Mouse (Mus musculus) lung, postnatal 36 days (tissue): ENCODE results near the gene Ehbp1.

ENCODE experiments used
- DNase-seq: peaks from one replicate; pipeline ENCODE4 v3.0.0; 2022; ENCODE audit warnings: mixed read lengths

The Ehbp1 gene

GRCm38 (mm10) chr11:21999396-22000315 is 342.4 kb downstream of the Ehbp1 start:
- no peak for DNase-seq

GRCm38 (mm10) chr11:21998141-21999047 is 343.7 kb downstream of the Ehbp1 start:
- no peak for DNase-seq

- DNase-seq, result no peak
These were observed 344.4 kb downstream of the Ehbp1 start for GRCm38 (mm10) chr11:21997561-21998140.

- no peak for DNase-seq
These were observed 345.2 kb downstream of the Ehbp1 start for GRCm38 (mm10) chr11:21996661-21997560.

- no peak for DNase-seq
These were observed 345.8 kb downstream of the Ehbp1 start for GRCm38 (mm10) chr11:21996325-21996647.

DNA sequence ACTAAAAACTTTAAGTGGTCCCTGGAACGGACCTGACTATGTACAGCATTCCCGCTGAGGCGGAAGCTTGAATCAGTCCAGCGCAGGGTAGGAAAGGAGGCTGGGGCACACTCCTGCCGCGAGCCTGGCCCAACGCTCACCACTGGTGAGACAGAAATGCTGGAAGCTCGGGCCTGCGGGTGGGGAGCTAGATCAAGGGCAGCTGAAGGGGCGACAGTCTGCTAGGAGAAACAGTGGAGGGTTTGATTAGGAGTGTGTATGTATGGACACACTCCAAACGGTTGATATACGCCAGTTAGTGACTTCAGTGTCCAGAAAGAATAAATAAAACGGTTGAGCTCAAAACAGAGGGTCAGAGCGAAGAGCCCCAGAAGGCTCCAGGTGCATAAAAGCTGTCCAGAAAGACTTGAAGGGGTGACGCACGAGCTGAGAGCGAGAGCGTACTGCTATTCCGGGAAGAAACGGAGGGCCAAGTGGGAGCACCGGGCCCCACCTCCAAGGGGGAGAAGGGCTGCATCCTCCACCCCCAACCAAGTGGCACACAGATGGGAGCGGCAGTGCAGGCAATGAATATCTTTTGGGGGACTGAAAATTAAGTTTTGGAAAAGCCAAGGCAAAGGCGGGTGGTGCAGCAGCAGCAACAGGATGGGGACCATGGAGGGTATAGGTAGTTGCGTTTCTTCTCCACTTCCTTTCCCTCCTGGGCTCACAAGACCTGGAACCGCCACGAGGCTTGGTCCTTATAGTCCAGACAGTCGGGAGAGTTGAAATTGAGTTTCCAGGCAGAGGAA is 346.4 kb downstream of the Ehbp1 start:
- DNase-seq, result no peak

DNA sequence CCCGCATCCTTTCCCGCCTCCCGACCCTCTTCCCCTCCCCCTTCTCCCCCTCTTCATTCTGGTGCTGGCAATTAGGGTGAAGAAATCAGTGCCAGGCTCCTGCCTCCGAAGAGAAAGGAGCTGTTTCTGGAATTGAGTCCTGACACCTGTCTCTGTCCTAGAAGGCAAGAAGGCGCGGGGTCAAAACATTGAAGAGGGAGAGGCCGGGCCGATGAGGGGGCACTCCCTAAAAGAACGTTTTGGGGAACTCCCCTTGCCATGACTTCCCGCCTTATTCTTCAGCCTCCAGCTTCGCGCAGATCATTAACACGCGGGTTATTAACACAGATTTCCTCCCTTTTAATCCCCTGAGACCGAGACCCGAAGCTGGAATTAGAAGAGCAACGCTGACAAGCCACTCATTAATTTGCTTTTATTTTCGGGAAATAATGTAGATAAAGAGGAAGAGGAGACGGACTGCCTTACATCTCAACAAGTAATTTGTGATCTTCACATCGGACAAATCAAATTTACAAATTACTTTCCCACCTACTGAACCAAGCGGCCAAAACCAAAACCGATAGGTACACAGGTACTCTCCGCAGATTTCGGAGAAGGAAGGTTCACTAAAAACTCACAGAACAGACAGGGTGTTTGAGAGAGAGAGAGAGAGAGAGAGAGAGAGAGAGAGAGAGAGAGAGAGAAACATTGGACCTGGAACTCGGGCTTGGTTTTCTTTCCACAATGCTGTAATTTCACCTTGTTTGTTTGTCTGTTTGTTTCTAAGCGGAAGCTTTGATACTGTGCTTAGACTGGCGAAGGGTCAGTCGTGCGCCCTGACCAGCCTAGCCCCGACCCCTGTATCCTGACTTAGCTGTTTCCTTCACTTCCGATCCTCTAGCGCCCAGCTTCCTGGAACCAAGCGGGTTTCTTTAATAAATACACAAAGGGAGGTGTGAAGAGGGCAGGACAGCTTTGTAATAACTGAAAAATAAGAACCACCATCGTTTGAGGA is 347.4 kb downstream of the Ehbp1 start:
- DNase-seq, result no peak

DNA sequence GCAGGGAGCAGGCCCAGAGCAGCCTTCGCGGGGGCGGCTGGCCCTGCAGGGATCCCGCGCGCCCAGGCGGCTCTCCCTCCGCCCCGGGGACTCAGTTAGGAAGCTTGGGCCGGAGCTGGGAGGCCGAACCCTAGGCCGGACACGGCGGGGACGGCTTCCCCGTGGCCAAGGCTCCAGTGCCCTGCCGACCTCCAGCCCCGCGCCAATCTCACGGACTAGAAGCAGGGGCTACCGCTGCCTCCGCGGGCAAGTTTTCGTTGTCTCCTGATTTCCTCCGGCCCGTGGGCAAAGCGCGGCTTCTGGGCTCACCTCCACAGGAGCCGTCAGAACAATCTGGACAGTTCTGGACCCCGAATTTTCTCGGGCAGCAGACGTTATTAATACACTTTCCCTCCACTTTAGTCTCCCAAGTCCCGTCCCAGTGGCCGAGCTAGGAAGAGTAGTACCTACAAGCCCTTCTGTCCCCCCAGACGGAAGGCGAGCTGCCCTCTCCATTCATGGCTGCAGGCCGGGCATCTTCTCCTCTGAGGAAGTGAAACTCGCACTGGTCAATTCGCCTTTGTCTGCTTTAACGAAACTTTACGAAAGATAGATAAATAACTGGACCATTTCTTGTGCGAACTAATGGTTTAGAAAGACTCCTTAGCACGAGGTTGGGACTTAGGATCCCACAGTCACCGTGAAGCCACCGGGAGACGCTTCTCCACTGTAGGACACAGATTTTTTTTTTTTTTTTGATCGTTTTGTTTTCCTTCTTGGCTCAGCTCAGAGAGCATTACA is 348.3 kb downstream of the Ehbp1 start:
- DNase-seq, result no peak

DNA sequence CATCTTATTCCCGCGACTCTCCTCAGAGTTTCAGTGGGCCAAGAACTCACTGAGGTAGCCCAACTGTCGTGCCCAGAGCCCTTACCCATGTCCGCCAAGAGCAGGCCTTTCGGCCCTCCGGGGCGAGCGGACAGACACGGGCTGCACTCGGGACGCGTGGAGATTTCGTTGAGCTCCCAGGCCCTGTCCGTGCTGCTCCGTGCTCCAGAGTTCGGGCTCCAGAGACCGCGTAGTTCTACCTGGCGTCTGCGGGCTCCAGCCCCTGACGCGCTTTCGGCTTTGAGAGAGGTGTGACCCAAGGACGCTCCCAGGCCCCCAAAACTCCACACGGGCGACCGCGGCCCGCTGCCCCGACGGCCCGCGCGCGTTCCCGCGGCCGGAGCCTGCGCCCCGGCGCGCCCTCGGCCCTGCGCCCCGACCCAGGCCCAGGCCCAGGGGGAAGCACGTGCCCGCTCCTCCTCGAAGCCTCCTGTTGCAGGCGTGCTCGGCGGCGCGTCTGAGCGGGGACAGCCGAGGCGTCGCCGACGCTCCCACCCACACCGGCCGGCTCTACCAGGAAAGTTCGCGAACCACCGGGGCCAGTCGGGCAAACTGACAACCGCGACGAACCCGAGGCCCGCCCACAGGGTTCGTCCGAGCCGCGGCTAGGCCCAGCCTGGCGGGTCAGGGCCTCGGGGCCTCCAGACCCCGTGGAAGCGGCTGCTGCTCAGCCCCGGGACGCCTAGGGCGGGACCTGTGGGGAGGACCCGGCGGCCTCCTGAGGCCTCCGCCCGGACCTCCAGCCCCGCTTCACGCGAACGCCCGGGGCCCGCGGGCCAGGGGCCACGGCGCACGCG is 349.1 kb downstream of the Ehbp1 start:
- no peak for DNase-seq

- DNase-seq, result no peak
These were observed 353.6 kb downstream of the Ehbp1 start for GRCm38 (mm10) chr11:21988398-21988946.

DNA sequence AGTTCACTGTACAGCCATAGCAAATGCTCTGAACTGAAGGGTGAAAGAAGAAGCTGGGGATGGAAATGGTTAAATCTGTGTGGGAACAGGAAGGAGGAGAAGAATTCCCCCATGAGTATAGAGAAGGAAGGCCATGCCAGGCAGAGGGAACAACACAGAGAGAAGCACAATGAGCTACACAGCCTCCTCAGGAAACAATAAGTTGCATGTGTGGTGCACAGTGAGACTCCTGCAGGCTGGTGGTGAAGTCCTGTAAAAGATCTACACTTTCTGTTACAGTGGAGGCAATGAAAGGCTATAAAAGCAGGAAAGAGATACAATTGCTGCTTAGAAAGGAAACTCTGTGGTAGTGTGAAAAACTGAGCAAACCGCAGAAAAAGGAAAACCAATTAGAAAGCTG is 357.0 kb downstream of the Ehbp1 start:
- DNase-seq, result no peak

DNA sequence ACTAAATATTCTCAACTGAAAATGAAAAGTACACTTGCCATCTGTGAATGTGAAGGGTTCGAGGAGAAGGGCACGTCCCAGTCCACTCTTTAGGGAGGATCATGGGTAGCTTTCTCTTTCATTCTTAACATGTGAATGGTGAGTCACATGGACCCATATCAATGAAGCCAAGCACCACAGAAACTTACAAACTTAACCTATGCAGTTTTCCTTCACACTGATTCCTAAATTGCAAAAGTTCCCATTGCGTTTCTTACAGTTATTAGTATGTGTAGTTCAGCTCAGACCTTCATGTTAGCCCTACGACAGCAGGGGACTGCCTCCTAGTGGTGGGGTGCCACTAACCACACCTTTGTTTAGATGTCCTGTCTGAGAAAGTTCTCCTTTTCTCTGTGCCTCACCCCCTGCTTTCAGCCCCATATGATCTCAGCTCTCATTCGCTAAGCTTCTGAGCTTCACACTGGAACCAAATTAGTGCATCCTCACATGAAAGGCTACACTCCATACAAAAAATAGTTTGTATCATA is 368.0 kb downstream of the Ehbp1 start:
- no peak for DNase-seq

- DNase-seq, result no peak
These were observed 368.5 kb downstream of the Ehbp1 start for GRCm38 (mm10) chr11:21973597-21973996.

DNA sequence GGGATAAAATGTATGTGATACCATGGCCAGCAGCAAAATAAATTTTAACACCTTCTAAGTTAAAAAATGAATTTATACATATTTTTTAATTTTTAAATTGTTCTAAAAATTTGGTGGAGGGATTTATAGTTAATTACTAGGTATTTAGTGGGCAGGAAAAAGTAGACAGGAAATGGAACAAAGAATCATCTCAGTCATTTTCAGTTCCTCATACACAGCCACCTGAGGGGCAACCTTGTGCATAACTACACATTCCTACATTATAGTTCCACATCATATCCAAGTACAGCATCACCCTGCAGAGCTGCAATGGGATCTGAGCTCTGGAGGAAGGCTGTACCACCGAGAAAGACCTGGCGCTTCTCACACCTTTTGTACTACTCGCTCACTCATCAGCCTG is 373.2 kb downstream of the Ehbp1 start:
- DNase-seq, result no peak
